Mouse (Mus musculus): Measurements from ENCODE around the gene Med15.

- TF ChIP-seq CTCF (IDR thresholded peaks at IDR 0.05; ENCODE audit: low read depth) (no peak), EP300 (IDR thresholded peaks at IDR 0.05; ENCODE audit: low read depth) (no peak)
These were observed 82.0 kb downstream of the Med15 start for GRCm38 (mm10) chr16:17650711-17651110.
